Mouse (Mus musculus) cerebellum, adult 11 months (tissue): ENCODE results near the gene Olfr1122.
"Not testable (repeated sequence)": the region's sequence is repeated elsewhere in the genome, so short reads cannot be mapped to it uniquely, and the experiment has no call there.

ENCODE experiments used
- DNase-seq: peaks from one replicate; pipeline ENCODE4 v3.0.0; 2022

The Olfr1122 gene

DNA sequence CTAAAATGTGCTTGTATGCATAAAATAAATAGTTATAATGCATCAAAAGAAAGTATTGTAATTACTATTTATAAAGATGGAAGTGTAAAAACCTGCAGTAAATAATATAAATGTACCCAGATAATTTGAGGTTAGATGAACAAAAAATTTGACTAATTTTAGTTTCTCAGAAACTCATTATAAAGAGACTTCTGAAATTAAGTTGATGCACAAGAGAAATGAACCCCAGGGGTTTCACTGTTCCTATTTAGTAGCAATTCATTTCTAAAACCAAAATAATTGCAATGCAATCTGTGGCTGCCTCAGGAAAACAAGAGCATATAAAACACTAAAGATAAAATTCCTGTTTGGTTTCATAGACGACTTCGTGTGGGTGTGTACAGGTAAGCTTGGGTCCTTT lies at the start of gene Olfr1122:
Gene Olfr1122, plus strand, starts transcription at position 301 of the 400 bp plus-strand sequence.
- no peak for DNase-seq

DNA sequence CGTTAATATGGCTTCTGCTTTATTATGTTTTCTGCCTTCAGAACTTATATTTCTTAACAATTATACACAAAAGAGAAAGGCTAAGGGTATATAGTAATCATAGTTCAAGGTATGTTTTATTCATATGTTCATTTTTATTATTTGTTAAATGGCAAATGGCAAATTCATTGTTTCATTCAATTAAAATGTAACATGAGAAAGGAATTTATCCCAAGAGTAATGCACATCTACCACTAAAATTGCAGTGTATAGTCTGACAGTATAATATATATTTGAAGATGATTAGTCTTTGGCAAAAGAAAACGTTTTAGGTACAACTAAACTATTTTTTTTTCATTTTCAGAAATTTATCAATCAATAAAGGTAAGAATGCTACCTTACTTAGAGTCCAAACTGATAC lies 31.1 kb upstream of the Olfr1122 start, which contains the start of gene Olfr1120:
Gene Olfr1120, plus strand, starts transcription at position 301 of the 400 bp plus-strand sequence.
- no peak for DNase-seq

DNA sequence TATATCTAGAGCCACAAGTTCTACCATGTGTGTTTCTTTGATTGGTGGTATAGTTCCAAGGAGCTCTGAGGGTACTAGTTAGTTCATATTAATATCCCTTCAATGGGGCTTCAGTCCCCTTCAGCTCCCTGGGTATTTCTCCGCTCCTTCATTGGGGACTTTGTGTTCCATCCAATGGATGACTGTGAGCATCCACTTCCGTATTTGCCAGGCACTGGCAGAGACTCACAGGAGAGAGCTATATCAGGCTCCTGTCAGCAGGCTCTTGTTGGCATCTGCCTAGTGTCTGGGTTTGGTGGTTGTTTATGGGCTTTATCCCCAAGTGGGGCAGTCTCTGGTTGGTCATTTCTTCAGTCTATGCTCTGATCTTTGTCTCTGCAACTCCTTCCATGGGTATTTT lies 25.5 kb upstream of the Olfr1122 start:
- not testable (repeated sequence) for DNase-seq

DNA sequence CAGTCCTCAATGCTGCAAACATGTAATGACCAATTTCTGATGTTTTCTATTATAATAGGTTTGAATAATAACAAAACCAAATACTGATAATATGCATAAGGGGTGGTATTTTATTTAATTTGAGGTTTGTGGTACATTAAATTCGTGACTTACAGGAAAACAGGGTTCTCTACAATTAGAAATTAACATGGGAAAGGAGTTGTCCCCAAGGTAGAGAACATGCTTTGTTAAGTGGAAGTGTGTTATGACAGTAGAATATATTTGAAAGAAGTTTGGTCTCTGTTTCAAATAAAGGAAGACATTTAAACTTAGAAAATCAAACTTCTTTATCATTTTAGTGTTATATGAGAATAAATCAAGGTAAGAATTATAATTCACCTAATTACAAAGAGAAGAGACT lies 16.1 kb upstream of the Olfr1122 start, which contains the start of gene Olfr1121:
Gene Olfr1121, plus strand, starts transcription at position 301 of the 400 bp plus-strand sequence.
- no peak for DNase-seq

DNA sequence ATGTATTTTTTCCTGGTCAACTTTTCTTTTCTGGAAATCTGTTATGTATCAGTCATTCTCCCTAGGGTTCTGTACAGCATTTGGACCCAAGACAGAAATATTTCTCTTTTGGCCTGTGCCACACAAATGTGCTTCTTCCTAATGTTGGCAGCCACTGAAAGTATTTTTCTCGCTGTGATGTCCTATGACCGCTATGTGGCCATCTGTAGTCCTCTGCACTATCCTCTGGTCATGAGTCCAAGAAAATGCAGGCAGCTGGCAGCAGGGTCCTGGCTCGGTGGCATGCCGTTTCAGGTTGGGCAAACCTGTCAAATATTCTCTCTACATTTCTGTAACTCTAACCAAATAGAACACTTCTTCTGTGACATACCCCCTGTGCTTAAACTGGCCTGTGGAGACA lies 13.9 kb upstream of the Olfr1122 start:
- peak; percentile 44 for DNase-seq

DNA sequence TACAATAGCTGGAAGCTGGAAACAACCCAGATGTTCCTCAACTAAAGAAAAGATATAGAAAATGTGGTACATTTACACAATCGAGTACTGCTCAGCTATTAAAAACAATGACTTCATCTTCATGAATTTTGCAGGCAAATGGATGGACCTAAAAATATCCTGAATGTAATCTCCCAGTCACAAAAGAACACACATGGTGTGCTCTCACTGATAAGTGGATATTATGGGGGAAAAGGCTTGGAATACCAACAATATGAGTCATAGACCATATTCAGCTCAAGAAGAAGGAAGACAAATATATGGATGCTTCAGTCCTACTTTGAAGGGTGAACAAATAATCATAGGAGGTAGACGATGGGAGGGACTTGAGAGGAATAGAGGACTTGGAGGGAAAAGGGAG lies 1.7 kb upstream of the Olfr1122 start:
- DNase-seq, result no peak

DNA sequence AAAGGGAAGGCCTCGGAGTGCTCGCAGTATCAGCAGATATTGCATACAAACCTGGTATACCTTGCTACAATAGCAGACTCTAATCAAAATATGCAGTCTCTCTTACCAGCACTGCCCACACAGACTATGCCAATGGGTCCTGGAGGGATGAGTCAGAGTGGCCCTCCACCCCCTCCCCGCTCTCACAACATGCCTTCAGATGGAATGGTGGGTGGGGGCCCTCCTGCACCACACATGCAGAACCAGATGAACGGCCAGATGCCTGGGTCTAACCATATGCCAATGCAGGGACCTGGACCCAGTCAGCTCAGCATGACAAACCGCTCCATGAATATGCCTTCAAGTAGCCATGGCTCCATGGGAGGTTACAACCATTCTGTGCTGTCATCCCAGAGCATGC lies 8.0 kb downstream of the Olfr1122 start:
- DNase-seq, result not testable (repeated sequence)

DNA sequence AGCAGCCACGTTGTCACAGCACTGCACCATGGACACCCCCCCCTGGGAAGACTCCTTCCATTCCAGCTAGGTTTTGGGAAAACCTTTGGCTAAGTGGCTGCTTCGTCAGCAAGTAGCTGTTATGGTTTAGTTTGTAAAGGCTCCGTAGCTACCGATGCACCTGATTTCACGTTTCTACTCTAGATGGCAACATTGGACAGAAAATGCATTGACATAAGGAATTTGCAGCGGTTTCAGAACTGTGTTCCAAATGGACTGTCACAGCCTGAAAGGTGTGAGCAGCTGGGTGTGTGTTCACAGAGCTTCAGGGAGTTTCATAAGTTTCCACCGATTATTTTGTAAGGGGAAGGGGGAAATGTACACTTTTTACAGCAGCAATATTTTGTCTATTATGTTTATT lies 9.0 kb downstream of the Olfr1122 start:
- not testable (repeated sequence) for DNase-seq

DNA sequence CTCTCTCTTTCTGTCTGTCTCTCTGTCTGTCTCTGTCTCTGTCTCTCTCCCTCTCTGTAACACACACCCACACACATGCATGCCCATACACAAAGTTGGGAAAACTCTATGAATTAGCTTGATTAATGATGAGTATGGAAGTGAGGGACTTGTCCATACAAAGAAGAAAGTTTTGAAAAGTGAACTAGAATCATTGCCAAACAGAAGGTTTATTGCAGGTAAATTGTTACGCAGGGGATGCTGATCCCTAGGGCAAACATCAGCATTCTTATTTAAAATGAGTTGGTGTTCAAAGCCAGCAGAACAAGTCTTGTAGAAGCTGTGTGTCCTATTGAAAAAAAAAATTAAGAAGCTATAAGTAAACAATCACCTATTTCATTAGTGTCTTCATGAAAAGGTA lies 30.7 kb downstream of the Olfr1122 start, which contains the start of gene Olfr1123:
Gene Olfr1123, plus strand, starts transcription at position 301 of the 400 bp plus-strand sequence.
- no peak for DNase-seq

DNA sequence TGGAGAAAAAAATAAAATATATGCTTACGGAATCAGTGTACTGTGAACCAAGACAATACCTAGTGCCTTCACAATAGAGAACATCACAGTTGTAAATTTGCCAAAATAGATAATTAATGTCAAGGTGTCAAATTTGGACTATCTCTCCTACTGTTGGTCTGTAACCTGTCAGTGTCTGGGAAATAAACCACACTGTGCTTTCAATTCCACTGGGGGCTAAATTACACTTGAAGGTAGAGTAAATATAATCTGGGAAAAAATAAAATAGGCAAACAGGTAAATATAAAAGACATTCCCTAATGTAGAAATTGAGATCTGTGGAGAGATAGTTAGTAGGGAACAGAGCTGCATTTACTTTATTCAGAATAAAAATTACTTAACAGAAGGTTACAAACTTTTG lies 44.3 kb downstream of the Olfr1122 start, which contains the start of gene Olfr1124:
Gene Olfr1124, plus strand, starts transcription at position 301 of the 400 bp plus-strand sequence.
- DNase-seq, result no peak

DNA sequence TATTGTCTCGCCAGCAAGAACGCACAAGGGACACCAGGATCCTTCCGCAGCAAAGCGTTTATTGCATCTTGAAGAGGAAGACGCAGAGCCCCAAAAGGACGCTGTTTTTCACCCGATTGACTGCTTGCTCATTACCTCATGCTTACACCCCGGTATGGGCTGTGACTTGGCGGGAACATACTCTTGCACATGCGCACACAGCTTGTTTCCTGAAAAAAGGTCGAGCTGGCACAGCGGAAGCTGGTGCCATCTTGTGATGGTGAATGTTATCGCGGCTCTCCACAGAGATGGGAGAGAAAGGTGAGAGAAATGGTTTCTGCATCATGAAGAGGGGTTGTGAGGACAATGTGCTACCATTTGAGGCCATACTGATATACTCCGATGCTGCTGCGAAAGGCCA lies 52.1 kb downstream of the Olfr1122 start:
- DNase-seq, result no peak
